Mouse (Mus musculus): Measurements from ENCODE around the gene Magel2.

Magel2 gene

DNA sequence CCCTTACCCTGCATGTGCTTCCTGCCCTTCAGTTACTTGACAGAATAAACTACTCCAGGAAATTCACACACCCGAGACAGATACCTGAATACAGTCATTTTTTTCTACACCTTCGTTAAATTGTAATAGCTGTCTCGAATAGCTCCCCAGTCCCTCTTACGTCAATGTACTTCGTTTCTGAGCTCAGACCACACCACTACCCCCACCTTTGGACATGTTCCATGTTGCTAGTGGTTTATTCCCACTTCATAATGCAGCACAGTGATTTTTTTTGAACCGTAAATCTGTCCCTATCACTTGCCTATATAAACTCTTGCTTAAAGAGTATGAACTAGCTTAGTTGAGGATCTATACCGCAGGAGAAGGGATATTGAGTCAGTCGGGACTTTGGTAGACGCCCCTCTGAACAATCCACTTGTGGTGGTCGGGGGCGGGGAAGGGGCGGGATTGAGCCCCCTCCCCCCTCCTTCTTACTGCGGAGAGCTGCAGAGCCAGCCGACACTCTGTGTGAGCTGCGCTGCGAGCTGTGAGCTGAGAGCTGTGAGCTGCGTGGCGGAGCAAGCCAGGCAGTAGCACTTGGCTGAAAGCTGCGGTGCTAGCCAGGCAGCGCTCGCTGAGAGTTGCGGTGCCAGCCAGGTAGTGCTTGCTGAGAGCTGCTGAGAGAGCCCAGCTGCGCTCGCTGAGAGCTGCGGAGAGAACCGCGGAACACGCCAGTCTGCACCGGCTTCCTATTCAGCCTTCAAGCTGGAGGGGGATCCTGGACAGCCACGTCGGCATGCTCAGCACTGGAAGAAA, at the start of gene Magel2:
Gene Magel2 (plus strand): TSS at position 501 of the 795 bp plus-strand sequence.
- DNase-seq (ENCODE audit: low read depth), result no peak

DNA sequence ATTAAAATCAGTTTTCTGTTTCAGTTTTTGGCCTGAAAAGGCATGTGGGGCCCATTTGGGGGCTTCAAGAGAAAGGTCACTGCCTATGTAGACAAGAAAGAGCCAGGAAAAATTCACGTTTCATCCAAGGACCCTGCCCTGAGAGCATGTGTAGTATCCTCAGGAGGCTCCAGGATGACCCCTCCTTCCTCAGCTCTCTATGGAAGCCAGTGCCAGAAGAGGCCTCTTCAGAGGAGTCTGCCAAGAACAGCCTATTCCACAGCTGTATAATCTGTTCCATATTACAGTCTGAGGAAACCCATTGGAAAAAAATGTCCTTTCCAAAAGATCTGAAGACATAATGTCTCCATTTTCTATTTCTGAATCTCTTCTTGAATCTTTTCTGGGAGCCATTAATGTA, 31.4 kb upstream of the Magel2 start:
- DNase-seq (ENCODE audit: low read depth), result no peak

DNA sequence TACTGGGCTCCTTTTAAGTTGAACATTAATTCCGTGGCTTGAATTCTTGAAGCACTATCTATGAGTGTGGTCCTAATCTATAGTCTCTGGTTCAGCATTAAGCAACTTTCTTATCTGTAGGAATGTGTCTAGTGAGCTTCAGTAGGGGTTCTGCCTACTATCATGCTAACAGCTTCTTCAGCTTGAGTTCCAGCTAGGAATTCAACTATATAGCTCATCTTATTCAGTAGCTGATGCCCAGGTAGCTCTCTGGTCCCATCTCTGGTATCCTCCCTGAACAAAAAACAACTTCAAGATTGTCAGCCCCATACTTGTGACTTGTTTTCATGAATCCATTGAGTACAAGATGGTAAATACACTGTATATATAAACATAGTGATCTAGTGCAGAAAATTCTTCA, 30.5 kb upstream of the Magel2 start, which contains the start of gene Ndn:
Gene Ndn (plus strand): TSS at position 301 of the 400 bp plus-strand sequence.
- DNase-seq (ENCODE audit: low read depth), result no peak

DNA sequence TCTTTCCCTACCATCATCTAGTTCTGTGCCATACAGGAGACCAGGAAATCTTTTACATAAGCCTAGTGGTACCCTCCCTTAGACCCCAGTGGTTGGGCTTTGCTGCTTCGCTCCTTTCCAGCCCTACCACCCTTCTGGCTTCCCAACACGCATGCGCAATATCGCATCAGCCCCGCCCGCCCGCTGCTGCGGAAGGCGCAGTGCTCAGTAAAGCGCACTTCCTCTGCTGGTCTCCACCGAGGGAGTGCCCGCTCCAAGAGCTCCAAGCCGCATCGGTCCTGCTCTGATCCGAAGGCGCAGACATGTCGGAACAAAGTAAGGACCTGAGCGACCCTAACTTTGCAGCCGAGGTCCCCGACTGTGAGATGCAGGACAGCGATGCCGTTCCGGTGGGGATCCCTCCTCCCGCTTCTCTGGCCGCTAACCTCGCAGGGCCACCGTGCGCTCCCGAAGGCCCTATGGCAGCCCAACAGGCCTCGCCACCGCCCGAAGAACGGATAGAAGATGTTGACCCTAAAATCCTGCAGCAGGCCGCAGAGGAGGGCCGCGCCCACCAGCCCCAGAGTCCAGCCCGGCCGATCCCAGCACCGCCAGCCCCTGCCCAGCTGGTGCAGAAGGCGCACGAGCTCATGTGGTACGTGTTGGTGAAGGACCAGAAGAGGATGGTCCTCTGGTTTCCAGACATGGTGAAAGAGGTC, 28.6 kb upstream of the Magel2 start:
- peak; percentile 43 for DNase-seq (ENCODE audit: low read depth)

DNA sequence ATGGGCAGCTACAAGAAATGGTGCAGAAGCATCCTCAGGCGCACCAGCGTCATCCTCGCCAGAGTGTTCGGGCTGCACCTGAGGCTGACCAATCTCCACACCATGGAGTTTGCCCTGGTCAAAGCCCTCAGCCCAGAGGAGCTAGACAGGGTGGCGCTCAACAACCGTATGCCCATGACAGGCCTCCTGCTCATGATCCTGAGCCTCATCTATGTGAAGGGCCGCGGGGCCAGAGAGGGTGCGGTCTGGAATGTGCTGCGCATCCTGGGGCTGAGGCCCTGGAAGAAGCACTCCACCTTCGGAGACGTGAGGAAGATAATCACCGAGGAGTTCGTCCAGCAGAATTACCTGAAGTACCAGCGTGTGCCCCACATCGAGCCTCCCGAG, 28.0 kb upstream of the Magel2 start:
- DNase-seq (ENCODE audit: low read depth), result no peak

DNA sequence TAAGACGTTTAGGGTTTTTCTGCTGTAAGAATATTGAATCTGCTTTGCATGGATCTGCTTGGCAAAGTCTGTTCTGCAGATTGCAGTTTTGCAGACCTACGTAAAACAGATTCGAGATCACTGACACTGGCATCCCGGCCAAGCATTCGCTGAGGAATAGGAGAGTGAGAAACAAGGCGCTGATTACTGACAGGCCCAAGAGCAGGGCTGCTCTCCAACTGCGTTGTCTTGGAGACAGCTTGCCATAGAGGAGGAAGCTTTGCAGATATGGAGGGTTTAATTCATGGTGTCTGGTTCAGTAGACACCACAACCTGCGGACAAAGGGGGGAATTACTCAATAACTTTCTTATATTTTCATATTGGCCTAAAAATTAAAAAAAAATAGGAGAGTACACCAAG, 25.5 kb upstream of the Magel2 start:
- no peak for DNase-seq (ENCODE audit: low read depth)

DNA sequence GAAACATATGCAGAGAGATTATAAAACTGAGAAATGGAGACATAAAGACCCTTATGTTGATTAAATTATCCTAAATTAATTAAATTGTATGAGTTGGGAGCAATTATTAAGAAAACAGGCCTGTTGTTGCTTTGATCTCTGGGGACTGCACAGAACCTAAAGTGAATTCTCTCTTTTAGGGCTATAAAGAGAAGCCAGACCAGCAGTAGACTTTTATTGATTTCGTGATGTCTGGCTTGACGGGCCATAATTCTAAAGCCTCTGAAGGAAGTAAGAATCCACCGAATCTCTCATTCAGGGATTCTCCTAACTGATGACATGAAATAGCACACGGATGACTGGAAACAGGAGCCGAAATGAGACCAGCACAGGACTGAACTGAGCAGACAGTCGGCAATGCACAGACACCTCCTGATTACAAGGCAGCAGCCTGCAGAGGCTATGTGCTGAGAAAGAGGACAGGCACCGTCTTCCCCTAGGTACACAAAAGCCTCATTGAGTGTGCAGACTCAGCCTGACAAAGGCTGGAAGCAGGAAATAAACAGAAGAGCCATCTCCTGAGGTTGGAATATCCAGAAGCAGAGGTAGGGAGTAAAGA, 11.7 kb upstream of the Magel2 start:
- DNase-seq (ENCODE audit: low read depth), result no peak

DNA sequence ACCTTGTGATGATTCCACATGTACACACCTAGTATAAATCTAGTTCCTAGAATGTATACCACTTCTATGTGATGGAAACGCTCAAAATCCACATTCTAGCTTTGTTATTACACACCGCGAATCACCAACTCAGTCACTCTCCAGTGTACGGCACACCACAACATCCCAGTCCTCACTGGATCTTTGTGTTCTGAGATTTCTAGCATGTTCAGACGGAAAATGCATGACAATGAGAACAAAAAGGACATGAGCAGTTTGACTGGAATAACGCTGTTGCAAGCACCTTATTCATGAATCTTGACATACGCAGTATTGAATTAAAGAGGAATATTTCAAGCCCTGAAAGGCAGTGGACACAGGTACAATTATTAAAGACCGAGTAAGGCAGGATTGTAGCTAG, 10.1 kb upstream of the Magel2 start:
- no peak for DNase-seq (ENCODE audit: low read depth)

DNA sequence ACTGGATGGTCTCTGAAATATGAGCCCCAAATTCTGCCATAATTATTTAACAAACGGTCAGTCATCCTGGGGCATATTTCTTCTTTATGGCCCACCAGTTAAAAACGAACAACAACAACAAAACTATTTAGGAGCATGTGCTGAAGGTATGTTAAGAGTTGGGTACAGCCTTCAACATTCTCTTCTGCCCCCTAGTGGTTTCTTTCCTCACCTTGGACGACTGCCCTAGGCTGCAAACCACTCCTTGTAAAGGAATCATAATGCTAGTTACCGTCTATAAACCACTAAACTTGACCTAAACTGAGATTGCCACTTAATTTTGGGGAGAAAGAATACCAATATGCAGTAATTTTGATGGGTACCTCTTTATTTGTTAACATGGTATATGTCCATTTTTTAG, 1.2 kb upstream of the Magel2 start:
- no peak for DNase-seq (ENCODE audit: low read depth)

DNA sequence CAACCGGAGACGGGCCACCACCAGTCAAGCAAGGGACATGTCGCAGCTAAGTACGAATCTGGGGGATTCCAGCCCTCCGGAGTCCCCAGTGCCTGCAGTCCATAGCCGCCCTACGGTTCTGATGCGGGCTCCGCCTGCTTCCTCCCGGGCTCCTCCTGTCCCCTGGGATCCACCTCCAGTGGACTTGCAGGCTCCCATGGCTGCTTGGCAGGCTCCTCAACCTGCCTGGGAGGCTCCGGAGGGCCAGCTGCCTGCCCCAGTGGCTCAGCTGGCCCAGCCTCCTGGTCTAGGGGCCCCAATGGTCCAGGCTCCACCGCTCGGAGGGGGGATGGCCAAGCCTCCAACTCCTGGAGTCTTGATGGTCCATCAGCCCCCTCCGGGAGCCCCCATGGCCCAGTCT, 503 bp downstream of the Magel2 start:
- no peak for DNase-seq (ENCODE audit: low read depth)

DNA sequence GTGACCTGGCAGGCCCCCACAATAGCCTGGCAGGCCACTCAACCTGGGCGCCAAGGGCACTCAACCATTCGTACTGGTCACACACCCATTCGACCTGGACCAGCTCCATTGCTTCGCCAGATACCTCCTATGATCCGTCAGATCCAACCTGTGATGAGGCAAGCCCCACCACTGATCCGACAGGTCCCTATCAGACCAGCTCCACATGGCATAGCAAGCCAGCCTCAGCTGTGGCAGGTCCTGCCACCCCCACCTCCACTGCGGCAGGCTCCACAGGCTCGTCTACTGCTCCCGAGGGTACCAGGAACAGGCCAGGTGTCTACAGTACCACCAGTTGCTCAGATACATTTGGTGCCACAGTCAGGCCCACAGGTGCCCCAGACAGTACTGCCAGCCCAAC, 1.7 kb downstream of the Magel2 start:
- DNase-seq (ENCODE audit: low read depth), result no peak

DNA sequence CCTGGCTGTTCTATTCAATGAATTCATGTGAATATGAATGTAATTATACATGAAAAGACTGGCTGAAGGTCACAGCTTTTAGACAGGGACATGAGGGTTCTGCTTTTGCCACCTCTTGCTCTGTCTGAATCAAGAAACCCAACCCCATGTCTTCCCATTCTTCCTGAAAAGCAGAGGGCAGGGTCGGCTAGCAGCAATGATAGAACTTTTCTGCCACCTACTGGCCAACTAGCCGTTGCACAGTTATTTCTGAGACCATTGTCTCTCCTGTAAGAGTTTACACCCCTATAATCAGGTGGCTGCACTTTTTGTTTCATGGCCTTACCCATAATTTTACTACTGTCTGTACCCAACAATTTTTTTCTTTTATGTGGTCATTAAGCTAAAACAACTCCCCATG, 5.6 kb downstream of the Magel2 start:
- no peak for DNase-seq (ENCODE audit: low read depth)

DNA sequence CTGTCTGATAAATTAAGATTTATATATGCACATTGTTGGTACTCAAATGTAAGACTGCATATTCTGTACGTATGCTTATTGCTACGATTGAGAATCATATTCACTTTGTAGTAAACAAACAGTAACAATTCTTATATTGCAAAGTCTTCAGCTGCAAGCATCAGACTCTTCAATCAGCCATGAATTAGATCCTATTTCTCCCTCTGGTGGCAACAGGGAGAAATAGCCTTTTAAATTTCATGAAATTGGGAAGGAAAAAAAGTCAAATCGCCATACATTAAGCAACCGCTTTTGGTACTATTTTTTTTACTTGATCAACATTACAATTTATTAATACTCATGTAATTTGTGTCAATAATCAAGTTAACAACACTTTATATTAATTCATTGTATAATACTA, 11.5 kb downstream of the Magel2 start:
- no peak for DNase-seq (ENCODE audit: low read depth)

DNA sequence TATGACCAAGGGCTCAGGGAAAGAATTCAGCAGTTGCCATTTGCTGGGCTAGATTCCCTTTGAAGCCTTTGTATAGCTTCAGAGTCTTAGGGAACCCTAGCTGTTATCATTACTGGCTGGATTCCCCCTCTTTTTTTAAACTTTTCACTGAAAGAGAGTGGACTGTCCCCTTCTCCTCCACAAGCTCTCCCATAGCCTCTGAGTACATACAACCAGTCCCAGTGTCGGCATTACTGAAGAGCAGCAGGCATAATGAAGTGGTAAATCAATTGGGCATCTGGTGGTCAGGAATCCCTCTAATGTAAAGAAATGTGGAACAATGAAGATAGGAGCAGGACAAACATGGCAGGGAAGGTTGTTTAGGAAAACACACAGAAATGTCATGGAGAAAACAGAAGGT, 15.4 kb downstream of the Magel2 start:
- DNase-seq (ENCODE audit: low read depth), result no peak

DNA sequence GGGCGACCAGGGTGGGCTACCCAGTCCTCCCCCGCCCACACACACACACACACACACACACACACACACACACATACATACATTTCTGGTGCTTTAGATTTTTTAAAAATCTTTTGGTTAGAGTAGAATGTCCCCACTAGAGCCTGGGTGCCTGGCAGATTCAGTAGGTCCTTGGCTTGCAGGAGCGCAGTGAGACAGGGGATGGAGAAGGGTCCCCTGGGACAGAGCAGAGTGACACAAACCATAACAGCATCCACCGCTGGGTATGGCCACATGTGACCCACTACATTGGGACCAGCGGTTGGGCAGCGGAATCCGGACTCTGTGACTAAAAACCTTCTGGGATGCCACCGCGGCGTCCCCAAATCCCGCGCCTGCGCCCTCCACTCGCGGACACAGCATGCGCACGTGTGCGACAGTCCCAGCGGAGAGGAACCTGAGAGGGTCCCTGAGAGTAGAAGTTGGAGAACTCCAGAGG, 29.8 kb downstream of the Magel2 start:
- DNase-seq (ENCODE audit: low read depth), result no peak

DNA sequence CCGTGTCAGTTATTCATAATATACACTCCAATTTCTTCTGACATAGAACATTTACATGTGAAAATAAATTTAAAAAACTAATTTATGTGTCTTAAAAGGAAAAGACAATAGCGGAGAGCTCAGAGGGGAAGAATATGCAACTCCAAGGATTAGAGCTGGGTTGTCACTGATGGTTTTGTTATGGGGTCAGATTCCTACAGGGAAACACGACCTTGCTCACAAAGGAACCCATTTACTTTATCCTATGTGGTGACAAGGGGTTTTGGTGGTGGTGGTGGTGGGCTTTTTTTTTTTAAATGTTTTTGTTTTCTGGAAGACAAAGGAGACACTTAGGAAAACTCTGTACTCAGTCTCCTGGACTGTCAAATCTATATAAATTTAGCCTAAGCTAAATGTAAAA, 31.0 kb downstream of the Magel2 start:
- DNase-seq (ENCODE audit: low read depth), result no peak

DNA sequence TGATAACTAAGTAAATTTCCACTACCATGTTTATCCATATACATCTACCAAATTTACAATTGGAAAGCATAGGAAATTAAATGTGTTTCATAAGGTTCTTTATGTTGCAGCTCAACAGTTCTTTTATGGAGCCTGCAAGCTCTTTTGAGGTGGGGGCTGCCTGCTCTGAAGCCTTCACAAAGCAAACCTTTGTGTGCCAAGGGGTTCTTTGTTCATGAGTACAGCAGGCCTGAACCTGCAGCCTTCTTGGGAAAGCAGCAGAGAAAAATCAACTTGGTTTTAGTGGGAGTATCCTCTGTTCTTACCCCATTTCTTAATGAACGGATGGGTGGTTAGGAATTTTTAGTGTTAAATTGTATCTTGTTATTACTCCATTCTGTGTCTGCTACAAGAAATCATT, 38.4 kb downstream of the Magel2 start:
- DNase-seq (ENCODE audit: low read depth), result no peak

DNA sequence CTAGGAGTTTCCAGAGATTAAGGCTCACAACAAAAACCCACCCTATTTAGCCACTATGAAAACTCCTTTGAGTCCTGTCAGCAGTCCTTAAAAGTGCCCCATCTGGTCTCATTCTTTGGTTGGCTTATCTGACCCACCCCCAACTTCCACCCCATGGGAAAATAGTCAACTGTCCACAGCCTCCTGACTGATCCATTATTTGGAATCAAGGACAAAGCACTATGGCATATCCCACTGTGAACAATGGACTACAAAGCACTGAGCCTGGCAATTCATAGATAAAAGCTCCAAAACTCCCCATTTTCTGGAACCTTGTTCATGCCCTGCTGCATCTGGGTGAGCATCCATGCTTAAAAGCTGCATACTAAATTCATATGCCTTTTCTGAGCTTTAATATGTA, 39.4 kb downstream of the Magel2 start:
- DNase-seq (ENCODE audit: low read depth), result no peak

DNA sequence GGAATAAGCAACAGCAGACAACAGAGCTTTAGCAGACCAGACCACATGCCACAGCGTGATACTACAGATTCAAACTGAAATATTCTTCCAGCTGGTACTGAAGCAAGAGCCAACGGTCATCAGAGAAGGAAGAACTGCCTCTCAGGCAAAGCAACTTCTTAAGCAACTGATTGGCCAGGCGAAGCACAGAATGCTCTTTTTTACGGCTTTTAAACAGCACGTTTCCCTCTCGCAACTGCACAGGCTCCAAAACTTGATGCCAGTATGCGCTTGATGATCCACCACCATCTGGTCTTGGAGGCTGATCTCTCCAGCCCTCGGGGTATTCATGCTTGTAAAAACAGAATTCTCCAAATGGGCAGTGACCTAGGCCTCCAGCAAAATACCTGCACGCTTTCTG, 41.5 kb downstream of the Magel2 start:
- no peak for DNase-seq (ENCODE audit: low read depth)

DNA sequence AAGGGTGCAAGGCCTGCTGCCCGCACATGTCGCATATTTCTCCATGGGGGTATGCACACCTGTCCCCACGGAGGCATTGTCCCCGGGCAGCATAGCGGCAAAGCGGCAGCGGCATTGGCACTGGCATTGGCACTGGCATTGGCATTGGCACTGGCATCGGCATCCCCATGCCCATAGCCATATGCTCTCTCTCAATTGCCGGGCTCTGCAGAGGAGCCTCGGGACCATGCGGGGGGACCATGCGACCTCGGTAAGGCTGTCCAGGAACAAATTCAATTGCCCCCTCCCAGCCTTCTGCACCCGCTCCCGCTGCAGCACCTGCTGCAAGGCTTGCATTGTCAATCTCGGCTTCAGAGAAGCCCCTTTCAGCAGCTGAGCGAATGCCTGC, 42.3 kb downstream of the Magel2 start:
- DNase-seq (ENCODE audit: low read depth), result no peak

DNA sequence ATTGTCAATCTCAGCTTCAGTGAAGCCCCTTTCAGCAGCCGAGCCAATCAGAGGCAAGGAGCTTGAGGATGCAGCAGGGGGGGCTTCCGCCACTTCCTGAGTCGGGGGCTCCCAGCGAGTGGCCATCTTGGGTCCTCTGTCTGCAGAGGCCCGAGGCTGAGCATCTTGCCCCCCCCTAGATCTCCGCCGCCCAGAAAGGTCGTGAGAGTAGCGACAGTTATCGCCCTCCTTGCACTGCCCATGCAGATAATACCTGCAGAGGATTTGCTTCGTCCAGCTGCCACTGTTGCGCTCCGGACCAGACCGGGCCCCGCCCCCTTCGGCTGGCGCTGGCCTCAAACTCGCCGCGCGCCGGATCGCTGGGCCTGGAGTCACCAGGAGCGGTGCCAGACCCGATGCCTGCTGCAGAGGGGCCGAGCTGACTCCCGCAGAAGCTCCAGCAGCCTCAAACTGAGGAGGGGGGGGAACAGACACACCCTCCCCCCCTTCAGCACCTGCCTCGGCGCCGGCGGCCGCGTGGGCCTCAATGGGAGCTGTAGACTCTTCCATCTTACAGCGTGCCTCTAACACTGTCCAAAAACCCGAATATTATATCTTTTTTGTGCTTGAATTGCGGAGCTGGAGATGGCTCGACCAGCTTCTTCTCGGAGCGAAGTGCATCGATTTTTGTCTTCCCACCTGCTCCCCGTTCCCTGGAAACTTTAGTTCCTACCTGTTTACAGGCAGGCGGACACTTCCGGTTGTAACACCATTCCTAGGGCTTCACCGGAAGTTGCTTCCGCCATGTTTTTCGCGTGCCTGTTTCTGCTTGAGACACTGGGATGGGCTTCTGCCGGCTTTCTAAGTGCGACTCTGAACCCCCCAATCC, 42.9 kb downstream of the Magel2 start, which contains the start of gene Mkrn3:
Gene Mkrn3 (minus strand): TSS at position 647 of the 868 bp plus-strand sequence.
- DNase-seq (ENCODE audit: low read depth), result peak; percentile 67

DNA sequence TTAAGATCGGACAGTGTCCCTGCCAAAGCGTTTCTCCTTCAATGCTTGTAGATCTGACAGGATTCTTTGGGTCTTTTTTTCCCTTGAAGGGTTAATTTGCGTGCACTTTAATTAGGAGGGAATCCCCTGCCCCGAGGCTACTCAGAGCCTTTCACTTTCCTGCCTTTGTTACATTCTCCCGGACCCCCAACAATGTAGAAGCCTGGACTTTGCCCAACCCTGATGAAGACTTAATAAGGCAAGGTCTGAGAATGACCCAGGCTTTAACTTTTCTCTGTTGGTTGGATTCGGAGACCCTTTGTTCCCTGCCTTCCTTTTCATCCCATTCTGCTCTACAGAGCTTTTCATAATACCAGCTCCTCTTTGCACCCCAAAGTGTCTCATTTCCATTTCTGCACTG, 43.8 kb downstream of the Magel2 start:
- DNase-seq (ENCODE audit: low read depth), result no peak

Measured in fibroblast of lung, adult 2 months (primary cell).